Mouse (Mus musculus) adipocyte (in vitro differentiated cells): ENCODE results near the gene Unc13a.

Experiments used
- DNase-seq: peaks from one replicate; pipeline ENCODE4 v3.0.0-alpha.2; 2016; ENCODE audit warnings: low spot score

The Unc13a gene

GRCm38 (mm10) chr8:71686143-71686734 lies 14.7 kb upstream of the Unc13a start:
- no peak for DNase-seq

DNA sequence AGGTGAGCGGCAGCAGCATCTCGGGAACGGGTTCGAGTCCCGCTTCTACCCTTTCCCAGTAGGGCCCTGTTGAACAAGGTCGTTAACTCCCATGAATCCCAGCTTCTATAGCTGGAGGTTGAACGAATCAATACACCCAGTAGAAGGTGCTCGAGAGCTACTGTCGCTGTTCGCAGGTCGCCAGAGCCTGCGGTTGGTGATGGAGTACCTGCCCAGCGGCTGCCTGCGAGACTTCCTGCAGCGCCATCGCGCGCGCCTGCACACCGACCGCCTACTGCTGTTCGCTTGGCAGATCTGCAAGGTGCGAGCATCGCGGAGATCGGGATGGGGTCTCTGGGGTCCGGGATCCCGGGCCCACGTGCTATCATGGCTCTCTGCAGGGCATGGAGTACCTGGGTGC lies 14.0 kb upstream of the Unc13a start:
- no peak for DNase-seq

DNA sequence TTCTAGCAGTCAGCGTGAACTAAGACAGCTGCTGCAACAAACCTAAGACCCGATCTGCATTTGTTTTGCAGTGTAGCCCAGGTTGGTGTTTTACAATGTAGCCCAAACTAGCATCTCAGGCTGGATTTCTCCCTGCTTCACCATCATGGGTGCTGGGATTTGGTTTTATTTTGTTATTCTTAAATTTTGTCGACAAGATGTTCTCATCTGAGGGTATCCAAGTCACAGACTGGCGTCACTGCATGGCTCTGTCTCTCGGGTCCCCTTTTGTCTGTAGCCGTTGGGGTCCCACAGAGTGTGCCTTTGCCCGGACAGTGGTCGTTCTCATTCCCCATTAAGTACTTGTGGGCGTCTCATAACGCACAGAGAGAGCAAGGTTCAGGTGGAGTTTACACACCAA lies 13.1 kb upstream of the Unc13a start:
- no peak for DNase-seq

DNA sequence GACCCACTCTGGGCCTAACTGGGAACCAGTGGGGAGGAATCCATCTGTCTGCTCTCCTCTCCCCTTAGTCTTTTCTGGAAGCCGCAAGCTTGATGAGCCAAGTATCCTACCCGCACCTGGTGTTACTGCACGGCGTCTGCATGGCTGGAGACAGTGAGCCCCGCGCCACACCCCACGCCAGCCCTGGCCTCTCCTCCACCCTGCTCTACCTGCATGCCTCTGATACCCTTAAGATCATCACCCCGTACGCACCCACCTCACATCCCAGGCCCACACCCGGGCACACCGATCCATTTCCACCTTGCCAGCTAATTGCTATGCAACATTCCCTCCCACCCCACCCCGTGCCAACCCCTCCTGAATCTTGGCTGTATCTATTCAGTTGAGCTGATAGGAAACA lies 11.3 kb upstream of the Unc13a start:
- no peak for DNase-seq

DNA sequence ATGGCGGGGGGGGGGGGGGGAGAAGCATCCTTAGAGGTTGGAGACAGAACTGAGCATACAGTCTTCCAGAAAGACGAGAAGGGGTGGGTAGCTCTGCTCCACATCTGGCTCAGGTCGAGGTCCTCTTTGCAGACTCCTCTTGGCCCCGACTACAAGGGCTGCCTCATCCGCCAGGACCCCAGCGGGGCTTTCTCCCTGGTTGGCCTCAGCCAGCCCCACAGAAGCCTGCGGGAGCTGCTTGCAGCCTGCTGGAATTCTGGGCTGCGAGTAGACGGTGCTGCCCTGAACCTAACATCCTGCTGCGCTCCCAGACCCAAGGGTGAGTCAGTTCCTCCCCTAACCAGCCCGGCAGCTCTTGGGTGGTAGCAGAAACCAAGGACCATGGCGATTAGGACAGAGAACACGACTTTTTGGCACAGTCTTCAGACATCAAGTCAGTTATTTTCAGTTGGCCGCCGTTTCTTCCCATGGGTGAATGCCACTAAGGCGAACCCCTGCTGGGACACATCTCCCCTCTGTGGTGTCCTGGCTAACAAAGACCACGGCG lies 9.9 kb upstream of the Unc13a start:
- DNase-seq, result no peak

DNA sequence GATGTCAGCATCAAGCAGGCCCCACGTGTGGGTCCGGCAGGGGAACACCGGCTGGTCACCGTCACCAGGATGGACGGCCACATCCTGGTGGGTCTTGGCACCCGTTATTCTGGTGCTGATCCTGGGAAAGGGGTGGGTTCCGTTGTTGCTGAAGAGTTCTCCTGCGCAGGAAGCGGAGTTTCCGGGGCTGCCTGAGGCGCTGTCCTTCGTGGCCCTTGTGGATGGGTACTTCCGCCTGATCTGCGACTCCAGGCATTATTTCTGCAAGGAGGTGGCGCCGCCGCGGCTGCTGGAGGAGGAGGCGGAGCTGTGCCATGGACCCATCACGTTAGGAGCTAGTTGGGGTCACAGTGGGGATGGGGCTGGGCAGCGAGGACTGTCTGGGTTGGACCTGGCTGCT lies 8.9 kb upstream of the Unc13a start:
- no peak for DNase-seq

DNA sequence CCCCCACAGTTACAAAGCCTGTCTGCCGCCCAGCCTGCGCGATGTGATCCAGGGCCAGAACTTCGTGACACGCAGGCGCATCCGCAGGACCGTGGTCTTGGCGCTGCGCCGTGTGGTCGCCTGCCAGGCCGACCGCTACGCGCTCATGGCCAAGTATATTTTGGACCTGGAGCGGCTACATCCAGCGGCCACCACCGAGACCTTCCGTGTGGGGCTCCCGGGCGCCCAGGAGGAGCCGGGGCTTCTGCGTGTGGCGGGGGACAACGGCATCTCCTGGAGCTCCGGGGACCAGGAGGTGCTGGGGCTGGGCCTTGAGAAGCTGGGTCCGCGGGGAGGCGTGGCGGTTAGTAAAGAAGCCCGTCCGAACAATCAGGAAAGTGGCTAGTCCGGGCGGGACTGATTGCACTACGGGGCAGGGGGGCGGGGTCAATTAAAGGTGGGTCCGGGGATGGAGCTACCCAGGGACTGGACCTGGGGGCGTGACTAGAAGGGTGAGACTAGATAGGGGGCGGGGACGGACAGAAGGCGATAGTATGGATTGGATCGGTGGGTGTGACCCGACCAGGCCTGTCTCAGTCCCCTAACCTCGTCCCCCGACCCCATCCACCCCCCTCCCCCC lies 8.1 kb upstream of the Unc13a start:
- no peak for DNase-seq

DNA sequence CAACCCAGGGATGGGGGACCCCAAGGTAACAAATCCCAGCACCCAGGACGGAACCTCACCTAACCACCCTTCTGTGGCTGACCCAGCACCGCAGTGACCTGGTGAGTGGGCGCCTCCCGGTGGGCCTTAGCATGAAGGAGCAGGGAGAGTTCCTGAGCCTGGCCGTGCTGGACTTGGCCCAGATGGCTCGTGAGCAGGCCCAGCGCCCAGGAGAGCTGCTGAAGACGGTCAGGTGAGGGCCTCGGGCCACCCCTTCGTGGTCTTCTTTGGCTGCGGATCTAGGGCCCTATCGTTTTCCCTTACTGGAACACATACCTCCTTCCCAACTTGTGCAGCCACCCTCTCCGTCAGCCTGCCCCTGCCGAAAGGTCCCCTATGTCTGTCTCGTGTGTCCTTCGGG lies 7.6 kb upstream of the Unc13a start:
- DNase-seq, result no peak

DNA sequence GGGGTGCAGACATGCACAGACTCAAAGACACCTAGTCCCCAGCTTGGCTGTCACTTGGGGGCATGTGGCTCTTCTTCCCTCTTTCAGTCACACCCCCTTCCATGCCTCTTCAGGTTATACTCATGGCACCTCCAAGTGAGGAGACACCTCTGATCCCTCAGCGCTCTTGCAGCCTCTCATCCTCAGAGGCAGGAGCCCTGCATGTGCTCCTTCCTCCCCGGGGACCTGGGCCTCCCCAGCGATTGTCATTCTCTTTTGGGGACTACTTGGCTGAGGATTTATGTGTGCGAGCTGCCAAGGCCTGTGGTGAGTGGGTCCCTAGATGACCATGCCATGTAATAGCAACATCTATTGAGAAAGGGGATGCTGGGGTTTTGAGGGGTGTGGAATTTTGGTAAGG lies 6.7 kb upstream of the Unc13a start:
- DNase-seq, result no peak

- DNase-seq, result no peak
Observed at GRCm38 (mm10) chr8:71677555-71677954, 6.0 kb upstream of the Unc13a start.

DNA sequence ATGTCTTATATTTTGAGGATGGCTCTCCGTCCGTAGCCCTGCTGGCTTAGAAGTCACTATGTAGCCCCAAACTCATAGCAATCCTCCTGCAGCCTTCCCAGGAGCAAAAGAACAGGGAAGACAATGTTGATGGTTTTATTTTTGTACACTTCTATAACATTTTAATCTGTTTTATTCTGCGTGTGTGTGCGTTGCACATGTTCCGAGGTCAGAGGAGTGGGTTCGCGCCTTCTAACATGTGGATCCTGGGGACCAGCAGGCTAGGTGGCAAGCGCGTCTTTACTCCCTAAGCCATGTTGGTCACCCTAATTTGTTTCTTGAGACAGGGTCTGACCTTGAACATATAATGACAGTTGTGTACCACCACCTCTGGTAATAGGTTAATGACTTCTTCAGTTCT lies 5.2 kb upstream of the Unc13a start:
- no peak for DNase-seq

DNA sequence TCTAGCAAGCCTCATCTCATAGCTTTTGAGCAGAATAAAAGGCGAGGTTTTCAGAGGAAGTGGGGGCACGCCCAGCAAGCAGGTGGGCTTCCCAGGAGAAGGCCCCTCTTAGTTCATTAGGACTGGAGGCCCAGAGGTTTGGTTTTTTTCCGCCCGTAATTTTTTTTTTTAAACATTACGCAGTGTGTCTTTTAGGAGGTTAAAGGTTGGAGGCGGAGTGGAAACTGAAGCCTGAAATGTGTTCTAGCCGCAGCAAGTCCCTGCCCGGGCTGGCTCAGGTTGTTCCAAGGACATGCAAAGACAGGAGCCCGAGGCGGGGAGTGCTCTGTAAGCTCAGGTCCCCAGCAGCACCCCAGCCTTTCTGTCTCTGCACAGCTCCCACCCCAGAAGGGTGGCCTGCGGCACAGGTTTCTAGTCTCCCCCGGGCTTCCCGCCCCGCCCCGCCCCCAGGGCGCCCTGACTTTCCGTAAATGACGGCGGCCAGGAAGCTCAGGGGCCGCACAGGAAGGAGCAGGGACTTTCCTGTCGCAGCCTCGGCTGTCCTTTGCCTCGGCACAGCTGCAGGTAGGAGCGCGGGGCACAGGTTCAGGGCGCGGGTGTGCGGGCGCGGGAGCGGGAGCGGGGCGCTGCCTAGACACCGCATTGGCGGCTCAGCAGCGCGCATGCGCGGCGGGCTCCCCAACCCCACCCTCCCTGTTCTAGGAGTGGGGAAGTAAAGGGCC lies 4.6 kb upstream of the Unc13a start, which contains the start of gene Jak3:
Jak3 (plus strand) TSS at position 277 of the 722 bp plus-strand sequence.
- peak; percentile 81 for DNase-seq

GRCm38 (mm10) chr8:71675456-71676019 lies 4.0 kb upstream of the Unc13a start:
- DNase-seq, result no peak

DNA sequence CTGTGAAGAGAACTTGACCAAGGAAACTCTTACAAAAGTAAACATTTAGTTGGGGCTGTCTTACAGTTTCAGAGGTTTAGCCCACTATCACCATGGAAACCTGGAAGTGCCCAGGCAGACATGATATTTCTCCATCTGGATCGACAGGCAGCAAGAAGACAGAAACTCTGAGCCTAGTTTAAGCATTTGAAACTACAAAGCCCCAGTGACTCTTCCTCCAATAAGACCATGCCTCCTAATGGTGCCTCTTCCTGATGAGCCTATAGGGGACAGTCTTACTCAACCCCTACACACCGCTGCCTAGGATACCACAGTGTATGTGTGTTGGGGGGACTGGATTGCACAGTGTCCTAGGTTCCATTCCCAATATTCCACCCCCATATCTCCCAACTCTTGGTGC lies 2.5 kb upstream of the Unc13a start:
- DNase-seq, result peak; percentile 18

DNA sequence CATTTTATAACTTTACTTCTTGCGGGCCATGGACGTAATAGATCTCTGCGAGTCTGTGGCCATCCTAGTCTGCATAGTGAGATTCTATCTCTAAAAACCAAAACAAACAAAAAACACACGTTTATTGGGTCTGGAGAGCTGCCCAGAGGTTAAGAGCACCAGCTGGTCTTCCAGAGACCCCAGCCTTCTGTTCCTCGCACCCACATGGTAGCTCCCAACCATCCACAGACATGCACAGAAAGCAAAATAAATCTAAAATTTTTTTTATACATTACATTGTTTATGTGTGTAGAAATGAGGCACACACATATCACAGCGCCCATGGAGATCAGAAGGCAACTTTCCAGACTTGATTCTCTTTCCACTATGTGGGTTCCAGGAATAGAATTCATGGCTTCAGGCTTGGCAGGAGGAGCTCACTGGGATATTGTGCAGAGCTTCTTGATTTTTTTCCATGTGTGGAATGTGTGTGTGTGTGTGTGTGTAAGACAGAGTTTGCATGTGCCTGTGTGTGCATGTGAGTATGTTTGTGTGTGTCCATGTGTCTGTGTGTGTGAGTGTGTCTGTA lies 695 bp upstream of the Unc13a start:
- peak; percentile 45 for DNase-seq

- DNase-seq, result peak; percentile 61
Observed at GRCm38 (mm10) chr8:71670621-71671548, 672 bp downstream of the Unc13a start.

DNA sequence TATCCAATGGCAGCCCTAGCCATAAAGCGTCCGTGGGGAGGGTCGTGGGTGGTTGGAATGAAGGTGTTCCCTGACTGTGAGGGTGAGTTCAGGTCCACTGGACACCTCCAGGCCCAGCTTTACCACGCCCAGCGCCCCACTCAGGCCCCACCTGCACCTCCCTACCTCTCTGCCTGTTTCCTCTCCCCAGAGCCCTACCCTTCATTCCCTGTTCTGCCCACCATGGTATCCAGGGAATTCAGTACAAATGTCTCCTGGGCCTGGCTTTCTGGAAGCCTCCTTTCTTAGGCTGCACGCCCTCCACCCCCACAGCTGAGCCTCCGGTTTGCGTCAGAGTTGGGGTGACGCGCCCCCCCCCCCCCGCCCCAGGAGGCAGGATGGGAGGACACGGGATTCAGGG lies 1.4 kb downstream of the Unc13a start:
- no peak for DNase-seq

GRCm38 (mm10) chr8:71668220-71668975 lies 3.2 kb downstream of the Unc13a start:
- DNase-seq, result no peak

- no peak for DNase-seq
Observed at GRCm38 (mm10) chr8:71667256-71667655, 4.3 kb downstream of the Unc13a start.

- DNase-seq, result no peak
Observed at GRCm38 (mm10) chr8:71666855-71667254, 4.7 kb downstream of the Unc13a start.
